Mouse (Mus musculus): ENCODE results near the gene Gm21969. TPM values are rescaled to one million over a fixed set of nuclear protein-coding genes. Genes with fewer than 3 reads are reported as not detected.

The Gm21969 gene
- polyA plus RNA-seq, 1 experiment from 2014 or later: not detected

DNA sequence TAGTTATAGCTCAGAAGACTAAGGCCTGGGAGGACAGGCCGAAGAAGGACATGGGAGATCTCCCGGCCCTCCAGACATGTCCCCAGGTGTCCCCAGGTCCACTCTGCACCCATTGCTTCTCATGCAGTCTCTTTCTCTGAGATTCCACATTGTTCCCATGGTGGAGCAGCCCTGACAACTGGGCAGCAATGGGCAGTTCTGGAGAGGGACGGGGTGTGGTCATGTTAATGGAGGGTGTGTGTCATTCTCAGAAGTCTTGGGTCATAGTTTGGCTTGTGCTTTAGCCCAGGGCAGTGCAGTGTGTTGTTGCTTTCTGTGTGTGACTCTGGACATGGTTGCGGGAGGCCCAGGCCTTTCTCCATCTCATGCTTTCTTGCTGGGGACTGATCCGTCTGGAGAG is 3.7 kb downstream of the Gm21969 start:
- no peak for ATAC-seq
- H3K27me3 ChIP-seq (ENCODE audit: control insufficient read depth, insufficient read depth, low read depth, low read length): no peaks in the 10 kb centered on the region
- H3K9ac ChIP-seq (ENCODE audit: low read depth, low read length): no peak overlapping the region
- WGBS: 97% methylated on average over 5 of the region's 5 CpGs
- H3K9me3 ChIP-seq (replicated peaks; ENCODE audit: control insufficient read depth, low read length, poor library complexity, severe bottlenecking): no peaks in the 10 kb centered on the region
- no peak overlapping the region for H3K27ac ChIP-seq (ENCODE audit: low read length)
- H3K4me3 ChIP-seq (ENCODE audit: low read depth, low read length): no peak overlapping the region
- H3K4me1 ChIP-seq (ENCODE audit: control insufficient read depth, insufficient read depth, low read length): peaks cover 3% of the 10 kb centered on the region; the same call in 1 of the 2 replicates
- no peak overlapping the region for H3K4me2 ChIP-seq (ENCODE audit: low read length)
- H3K36me3 ChIP-seq (ENCODE audit: control insufficient read depth, insufficient read depth, low read length): peaks cover 2% of the 10 kb centered on the region; the same call in 1 of the 2 replicates

DNA sequence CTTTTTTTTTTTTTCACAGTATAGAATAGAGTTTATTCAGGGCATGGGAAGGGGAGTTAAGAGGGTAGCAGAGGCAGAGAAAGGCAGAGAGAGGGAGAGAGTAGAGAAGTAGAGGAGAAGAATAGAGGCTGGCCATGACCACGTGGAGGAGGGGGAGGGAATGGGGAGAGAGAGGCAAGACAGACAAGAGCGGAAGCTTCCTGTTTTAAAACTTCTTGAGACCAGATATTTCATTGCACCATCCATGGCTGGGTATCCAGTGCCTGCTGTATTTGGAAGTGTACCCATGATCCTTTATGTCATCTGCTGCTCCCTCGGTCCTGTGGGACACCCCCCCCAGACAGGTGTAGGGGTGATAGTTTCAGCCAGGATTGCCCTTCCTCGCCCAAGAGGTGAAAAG is 6.0 kb downstream of the Gm21969 start:
- Histone ChIP-seq H3K4me2 (ENCODE audit: low read length) (no peak overlapping the region), H3K36me3 (ENCODE audit: control insufficient read depth, insufficient read depth, low read length) (peaks cover 8% of the 10 kb centered on the region), H3K27ac (ENCODE audit: low read length) (no peak overlapping the region), H3K4me1 (ENCODE audit: control insufficient read depth, insufficient read depth, low read length) (0 out of 2 replicates have a peak, but pooled peaks cover 3% of the 10 kb centered on the region), H3K27me3 (ENCODE audit: control insufficient read depth, insufficient read depth, low read depth, low read length) (no peaks in the 10 kb centered on the region), H3K9ac (ENCODE audit: low read depth, low read length) (no peak overlapping the region), H3K4me3 (ENCODE audit: low read depth, low read length) (no peak overlapping the region), H3K9me3 (replicated peaks; ENCODE audit: control insufficient read depth, low read length, poor library complexity, severe bottlenecking) (no peaks in the 10 kb centered on the region; the same call in 1 of the 2 replicates)
- whole genome bisulfite sequencing: 62% methylated on average over 4 of the region's 4 CpGs
- ATAC-seq: no peak

DNA sequence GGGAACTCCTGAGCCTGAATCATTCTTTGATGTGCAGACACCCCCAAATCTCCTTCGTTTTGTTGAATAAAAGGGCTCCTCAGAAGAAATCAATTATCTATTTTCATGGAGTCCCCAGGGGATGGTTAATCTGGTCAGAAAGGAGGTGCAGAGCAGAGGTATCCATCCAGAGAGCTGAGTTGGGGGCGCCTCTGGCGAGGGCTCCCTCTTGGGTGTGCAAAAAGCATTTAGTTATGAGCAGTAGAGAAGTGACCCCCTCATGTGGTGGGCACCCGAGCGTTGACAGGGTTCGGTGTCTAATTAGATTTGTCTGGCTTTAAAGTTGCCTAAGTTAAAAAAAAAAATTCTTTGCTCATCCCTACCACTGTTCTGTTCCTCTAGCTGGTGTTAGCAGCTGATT is 8.0 kb downstream of the Gm21969 start:
- H3K36me3 ChIP-seq (ENCODE audit: control insufficient read depth, insufficient read depth, low read length): peaks cover 14% of the 10 kb centered on the region
- no peaks in the 10 kb centered on the region; the same call in 1 of the 2 replicates for H3K9me3 ChIP-seq (replicated peaks; ENCODE audit: control insufficient read depth, low read length, poor library complexity, severe bottlenecking)
- peak overlapping the region; percentile 40 for H3K27ac ChIP-seq (ENCODE audit: low read length)
- 23% methylated on average over 6 of the region's 6 CpGs for WGBS
- H3K9ac ChIP-seq (ENCODE audit: low read depth, low read length): no peak overlapping the region
- 0 out of 2 replicates have a peak, but pooled peaks cover 5% of the 10 kb centered on the region for H3K4me1 ChIP-seq (ENCODE audit: control insufficient read depth, insufficient read depth, low read length)
- H3K27me3 ChIP-seq (ENCODE audit: control insufficient read depth, insufficient read depth, low read depth, low read length): no peaks in the 10 kb centered on the region
- H3K4me3 ChIP-seq (ENCODE audit: low read depth, low read length): no peak overlapping the region
- no peak for ATAC-seq
- H3K4me2 ChIP-seq (ENCODE audit: low read length): no peak overlapping the region; the same call in 1 of the 2 replicates

DNA sequence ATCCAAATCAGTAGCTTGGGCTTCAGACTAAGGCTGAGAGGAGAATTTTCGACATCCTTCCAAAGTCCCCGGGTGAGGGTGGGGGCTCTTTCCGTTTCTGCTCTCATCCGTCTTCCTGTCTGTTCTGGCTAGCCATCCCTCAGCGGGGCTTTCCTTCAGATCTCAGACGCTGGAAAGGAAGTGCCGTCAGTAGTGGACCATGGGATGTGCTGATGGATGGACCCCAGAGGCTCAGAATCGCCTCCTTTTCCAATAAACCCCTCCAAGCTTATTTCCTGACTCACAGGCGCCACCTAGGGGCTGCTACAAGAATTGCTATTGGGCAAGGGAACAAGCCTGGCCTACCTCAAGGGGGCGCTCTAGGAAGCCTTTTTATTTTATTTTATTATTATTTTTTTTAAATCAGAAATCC is 8.6 kb downstream of the Gm21969 start:
- no peak overlapping the region for H3K4me3 ChIP-seq (ENCODE audit: low read depth, low read length)
- WGBS: 7% methylated on average over 10 of the region's 10 CpGs
- peak; percentile 43; the same call in 1 of the 2 replicates for ATAC-seq
- peak overlapping the region; percentile 38 for H3K4me2 ChIP-seq (ENCODE audit: low read length)
- H3K36me3 ChIP-seq (ENCODE audit: control insufficient read depth, insufficient read depth, low read length): peaks cover 14% of the 10 kb centered on the region
- H3K27me3 ChIP-seq (ENCODE audit: control insufficient read depth, insufficient read depth, low read depth, low read length): no peaks in the 10 kb centered on the region
- H3K4me1 ChIP-seq (ENCODE audit: control insufficient read depth, insufficient read depth, low read length): peaks cover 7% of the 10 kb centered on the region; the same call in 1 of the 2 replicates
- H3K27ac ChIP-seq (ENCODE audit: low read length): peak overlapping the region; percentile 29; the same call in 1 of the 2 replicates
- peak overlapping the region; percentile 13; the same call in 1 of the 2 replicates for H3K9ac ChIP-seq (ENCODE audit: low read depth, low read length)
- no peaks in the 10 kb centered on the region; the same call in 1 of the 2 replicates for H3K9me3 ChIP-seq (replicated peaks; ENCODE audit: control insufficient read depth, low read length, poor library complexity, severe bottlenecking)

DNA sequence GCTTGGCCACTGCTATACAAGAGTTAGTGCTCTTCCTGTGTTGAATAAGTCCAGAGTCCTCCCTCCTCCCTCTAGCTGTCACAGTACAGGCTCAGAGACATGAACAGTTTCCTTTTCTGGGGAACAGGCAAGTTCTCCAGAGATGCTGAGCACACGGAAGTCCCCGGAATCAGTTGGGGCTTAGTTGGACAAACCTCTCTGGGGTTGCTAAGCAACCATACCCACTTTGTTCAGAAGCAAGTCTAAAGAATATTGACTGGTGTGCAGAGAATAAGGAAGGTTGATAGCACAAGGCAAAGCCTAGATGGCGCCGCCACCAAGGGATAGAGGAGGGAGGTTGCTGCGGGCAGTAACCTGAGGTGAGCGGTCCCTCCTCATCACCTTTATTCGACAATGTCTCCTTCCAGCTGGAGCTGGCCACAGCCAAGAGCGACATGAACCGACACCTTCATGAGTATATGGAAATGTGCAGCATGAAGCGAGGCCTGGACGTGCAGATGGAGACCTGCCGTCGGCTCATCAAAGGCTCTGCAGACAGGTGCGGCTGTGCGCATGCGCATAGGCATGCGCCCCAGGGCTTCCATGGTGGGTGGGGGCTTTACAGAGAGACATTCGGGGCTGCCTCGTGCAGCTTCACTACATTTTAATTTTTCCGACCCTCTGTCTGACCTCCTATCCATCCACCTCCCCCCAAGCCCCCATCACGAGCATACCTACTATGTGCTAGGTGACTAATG is 11.7 kb downstream of the Gm21969 start:
- H3K4me2 ChIP-seq (ENCODE audit: low read length): no peak overlapping the region
- peaks cover 14% of the 10 kb centered on the region for H3K36me3 ChIP-seq (ENCODE audit: control insufficient read depth, insufficient read depth, low read length)
- H3K27me3 ChIP-seq (ENCODE audit: control insufficient read depth, insufficient read depth, low read depth, low read length): no peaks in the 10 kb centered on the region
- no peak overlapping the region for H3K4me3 ChIP-seq (ENCODE audit: low read depth, low read length)
- no peaks in the 10 kb centered on the region; the same call in 1 of the 2 replicates for H3K9me3 ChIP-seq (replicated peaks; ENCODE audit: control insufficient read depth, low read length, poor library complexity, severe bottlenecking)
- no peak for ATAC-seq
- H3K9ac ChIP-seq (ENCODE audit: low read depth, low read length): no peak overlapping the region
- H3K4me1 ChIP-seq (ENCODE audit: control insufficient read depth, insufficient read depth, low read length): peaks cover 12% of the 10 kb centered on the region; the same call in 1 of the 2 replicates
- WGBS: 88% methylated on average over 21 of the region's 21 CpGs
- H3K27ac ChIP-seq (ENCODE audit: low read length): no peak overlapping the region

DNA sequence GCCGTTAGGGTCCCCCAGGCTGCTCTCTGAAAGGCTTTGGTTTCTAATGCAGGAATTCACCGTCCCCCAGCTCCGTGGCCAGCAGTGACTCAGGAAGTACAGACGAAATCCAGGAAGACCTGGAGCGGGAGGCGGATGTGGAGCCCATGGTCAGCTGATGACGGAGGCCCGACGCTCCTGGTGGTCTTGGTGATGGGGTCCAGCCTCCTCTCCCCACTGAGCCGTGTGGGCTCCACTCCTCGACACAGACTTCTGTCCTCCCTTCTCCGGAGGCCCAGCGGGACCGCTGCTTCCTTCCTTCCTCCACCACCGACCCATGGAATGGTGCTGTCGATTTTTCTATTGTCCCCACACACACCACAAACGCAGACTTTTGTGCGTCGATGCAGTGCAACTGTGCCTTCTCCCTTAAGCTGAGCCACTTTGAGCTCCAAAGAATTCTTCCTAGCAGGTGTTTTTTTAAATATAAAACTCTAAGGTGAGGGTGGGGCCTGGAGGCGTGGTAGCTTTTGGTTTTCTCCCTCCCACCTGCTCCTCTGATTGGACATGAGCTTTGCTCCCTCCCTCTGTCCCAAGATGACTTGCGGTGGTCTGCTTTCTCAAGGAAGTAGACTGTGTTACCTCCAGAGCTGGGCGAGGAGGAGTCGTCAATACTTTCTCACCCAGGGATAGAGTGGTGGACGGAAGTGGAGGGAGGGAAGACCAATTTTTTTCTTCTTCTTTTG is 13.5 kb downstream of the Gm21969 start:
- 9% methylated on average over 24 of the region's 24 CpGs for WGBS
- Histone ChIP-seq H3K4me2 (ENCODE audit: low read length) (peak overlapping the region; percentile 52), H3K4me3 (ENCODE audit: low read depth, low read length) (peak overlapping the region; percentile 34), H3K27ac (ENCODE audit: low read length) (peak overlapping the region; percentile 47; the same call in 1 of the 2 replicates), H3K9ac (ENCODE audit: low read depth, low read length) (peak overlapping the region; percentile 58), H3K4me1 (ENCODE audit: control insufficient read depth, insufficient read depth, low read length) (peaks cover 9% of the 10 kb centered on the region; the same call in 1 of the 2 replicates), H3K36me3 (ENCODE audit: control insufficient read depth, insufficient read depth, low read length) (peaks cover 14% of the 10 kb centered on the region), H3K27me3 (ENCODE audit: control insufficient read depth, insufficient read depth, low read depth, low read length) (no peaks in the 10 kb centered on the region), H3K9me3 (replicated peaks; ENCODE audit: control insufficient read depth, low read length, poor library complexity, severe bottlenecking) (no peaks in the 10 kb centered on the region; the same call in 1 of the 2 replicates)
- ATAC-seq: peak; percentile 38; the same call in 1 of the 2 replicates

DNA sequence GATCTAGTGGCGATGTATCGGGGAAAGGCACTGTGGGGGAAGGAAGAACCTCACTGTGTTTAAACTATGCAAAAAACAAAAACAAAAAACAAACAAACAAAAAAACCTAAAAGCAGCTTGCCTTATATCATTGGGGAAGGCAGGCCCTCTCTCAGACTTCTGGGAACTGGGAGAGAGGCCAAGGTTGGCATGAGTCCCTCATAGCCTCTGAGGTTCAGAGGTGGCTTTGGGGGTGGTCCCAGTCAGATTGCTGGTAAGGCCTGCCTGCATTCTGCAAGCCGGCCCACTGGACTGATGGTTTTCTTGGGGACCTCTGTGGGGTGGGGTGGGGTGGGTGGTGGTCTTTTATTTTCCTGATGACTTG is 14.0 kb downstream of the Gm21969 start:
- H3K27me3 ChIP-seq (ENCODE audit: control insufficient read depth, insufficient read depth, low read depth, low read length): no peaks in the 10 kb centered on the region
- H3K36me3 ChIP-seq (ENCODE audit: control insufficient read depth, insufficient read depth, low read length): peaks cover 14% of the 10 kb centered on the region
- WGBS: 25% methylated on average over 3 of the region's 3 CpGs
- ATAC-seq: no peak
- peak overlapping the region; percentile 47 for H3K27ac ChIP-seq (ENCODE audit: low read length)
- H3K9ac ChIP-seq (ENCODE audit: low read depth, low read length): no peak overlapping the region
- peaks cover 12% of the 10 kb centered on the region; the same call in 1 of the 2 replicates for H3K4me1 ChIP-seq (ENCODE audit: control insufficient read depth, insufficient read depth, low read length)
- H3K4me3 ChIP-seq (ENCODE audit: low read depth, low read length): peak overlapping the region; percentile 34; the same call in 1 of the 2 replicates
- H3K4me2 ChIP-seq (ENCODE audit: low read length): peak overlapping the region; percentile 52
- no peaks in the 10 kb centered on the region; the same call in 1 of the 2 replicates for H3K9me3 ChIP-seq (replicated peaks; ENCODE audit: control insufficient read depth, low read length, poor library complexity, severe bottlenecking)

DNA sequence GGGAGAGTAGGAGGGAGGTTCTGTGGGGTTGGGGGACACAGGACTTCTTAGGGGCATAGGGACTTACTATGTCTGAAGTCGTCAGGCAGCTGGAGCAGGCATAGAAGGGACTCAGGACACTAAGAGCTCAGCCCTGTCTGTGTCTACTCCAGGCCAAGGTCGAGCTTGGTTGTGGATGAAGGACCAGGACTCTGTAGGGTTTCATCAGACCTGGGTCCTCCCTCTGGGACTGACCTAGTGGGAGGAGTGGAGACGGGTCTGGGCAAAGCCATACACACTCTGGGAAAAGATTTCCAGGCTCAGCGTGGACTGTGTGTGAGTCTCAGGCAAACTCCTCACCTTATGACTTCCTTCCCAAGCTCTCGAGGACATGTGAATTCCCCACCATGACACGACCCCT is 16.8 kb downstream of the Gm21969 start:
- H3K4me3 ChIP-seq (ENCODE audit: low read depth, low read length): no peak overlapping the region
- ATAC-seq: no peak
- H3K4me1 ChIP-seq (ENCODE audit: control insufficient read depth, insufficient read depth, low read length): peaks cover 27% of the 10 kb centered on the region
- no peaks in the 10 kb centered on the region for H3K27me3 ChIP-seq (ENCODE audit: control insufficient read depth, insufficient read depth, low read depth, low read length)
- H3K27ac ChIP-seq (ENCODE audit: low read length): no peak overlapping the region
- H3K9ac ChIP-seq (ENCODE audit: low read depth, low read length): no peak overlapping the region
- 78% methylated on average over 6 of the region's 6 CpGs for WGBS
- H3K4me2 ChIP-seq (ENCODE audit: low read length): no peak overlapping the region
- H3K36me3 ChIP-seq (ENCODE audit: control insufficient read depth, insufficient read depth, low read length): peaks cover 4% of the 10 kb centered on the region; the same call in 1 of the 2 replicates
- H3K9me3 ChIP-seq (replicated peaks; ENCODE audit: control insufficient read depth, low read length, poor library complexity, severe bottlenecking): no peaks in the 10 kb centered on the region

Data from midbrain, embryonic 16.5 days (tissue).